Mouse (Mus musculus): ENCODE measurements around the gene Zswim4. TPM values are rescaled to one million over a fixed set of nuclear protein-coding genes. Genes with fewer than 3 reads are reported as not detected.

Zswim4 gene
- total and polyA plus RNA-seq, 2 experiments from 2014 or later: 11.8 to 37.7 TPM

DNA sequence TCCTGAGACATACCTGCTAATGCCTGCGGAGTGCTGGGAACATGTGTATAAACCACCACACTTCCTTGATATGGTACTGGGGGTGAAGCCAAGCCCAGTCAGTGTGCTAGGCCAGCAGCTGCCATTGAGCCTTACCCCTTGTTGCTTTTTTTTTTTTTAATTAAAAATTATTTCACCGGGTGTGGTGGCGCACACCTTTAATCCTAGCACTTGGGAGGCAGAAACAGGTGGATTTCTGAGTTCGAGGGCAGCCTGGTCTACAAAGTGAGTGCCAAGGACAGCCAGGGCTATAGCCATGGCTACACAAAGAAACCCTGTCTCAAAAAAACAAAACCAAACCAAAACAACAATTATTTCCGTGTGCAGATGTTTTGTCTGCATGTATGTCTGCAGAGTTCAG lies 31.8 kb downstream of the Zswim4 start:
- H3K9me3 ChIP-seq (ENCODE audit: low read length): no peaks in the 10 kb centered on the region
- no peaks in the 10 kb centered on the region for H3K36me3 ChIP-seq (ENCODE audit: insufficient read depth, low read length)
- no peak for ATAC-seq (ENCODE audit: low FRiP score)
- WGBS: 90% methylated on average over 5 of the region's 5 CpGs
- no peaks in the 10 kb centered on the region for H3K27me3 ChIP-seq (ENCODE audit: insufficient read depth, low read length)
- no peak overlapping the region for H3K9ac ChIP-seq (replicated peaks; ENCODE audit: low read length, poor library complexity, severe bottlenecking)
- no peak for DNase-seq (ENCODE audit: low spot score)
- H3K4me2 ChIP-seq (ENCODE audit: low read depth, low read length, poor library complexity, severe bottlenecking): no peak overlapping the region
- no peak overlapping the region for H3K27ac ChIP-seq (ENCODE audit: low read depth, low read length)
- H3K4me1 ChIP-seq (ENCODE audit: insufficient read depth, low read length): peaks cover 3% of the 10 kb centered on the region; the same call in 1 of the 2 replicates
- no peak overlapping the region for H3K4me3 ChIP-seq (ENCODE audit: low read depth, low read length)
- TF ChIP-seq CTCF (IDR thresholded peaks at IDR 0.05): no peak

DNA sequence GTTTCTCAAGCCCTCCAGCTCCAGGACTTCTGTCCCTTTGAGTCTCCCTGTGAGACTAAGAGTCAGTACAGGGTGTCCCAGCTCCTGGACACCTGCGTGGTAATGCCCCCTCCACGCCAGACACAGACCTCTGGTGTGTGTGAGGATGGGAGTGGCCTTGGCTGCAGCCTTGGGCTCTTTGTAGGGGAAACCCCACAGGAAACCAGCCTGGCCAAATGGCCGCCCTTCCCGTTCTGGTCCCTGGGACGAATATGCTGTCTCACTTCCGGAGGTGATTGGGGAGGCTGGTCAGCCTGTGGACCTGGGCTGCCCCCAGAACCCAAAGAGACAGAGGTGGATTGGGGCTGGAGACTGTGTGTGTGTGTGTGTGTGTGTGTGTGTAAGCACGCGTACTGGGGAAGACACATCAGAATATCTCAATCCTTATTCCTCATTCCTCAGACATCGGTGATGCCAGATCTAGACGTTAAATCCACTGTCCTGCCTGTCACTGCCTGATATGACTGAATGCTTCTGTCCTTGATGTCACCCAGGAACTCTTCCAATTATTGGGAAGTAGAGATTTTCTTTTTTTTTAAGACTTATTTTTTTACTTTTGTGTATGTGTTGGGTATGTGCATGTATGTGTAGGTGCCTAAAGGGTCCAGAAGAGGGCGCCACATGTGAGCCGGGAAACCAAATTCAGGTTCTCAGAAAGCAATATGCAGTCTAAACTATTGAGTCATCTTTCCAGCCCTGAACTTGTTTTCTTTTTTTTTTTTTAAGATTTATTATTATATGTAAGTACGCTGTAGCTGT lies 32.7 kb downstream of the Zswim4 start:
- no peaks in the 10 kb centered on the region for H3K9me3 ChIP-seq (ENCODE audit: low read length)
- TF ChIP-seq CTCF (IDR thresholded peaks at IDR 0.05): peak; percentile 60
- no peaks in the 10 kb centered on the region for H3K36me3 ChIP-seq (ENCODE audit: insufficient read depth, low read length)
- peak overlapping the region; percentile 65 for H3K27ac ChIP-seq (ENCODE audit: low read depth, low read length)
- peaks cover 3% of the 10 kb centered on the region; the same call in 1 of the 2 replicates for H3K4me1 ChIP-seq (ENCODE audit: insufficient read depth, low read length)
- no peaks in the 10 kb centered on the region for H3K27me3 ChIP-seq (ENCODE audit: insufficient read depth, low read length)
- peak overlapping the region; percentile 33 for H3K4me3 ChIP-seq (ENCODE audit: low read depth, low read length)
- ATAC-seq (ENCODE audit: low FRiP score) (0 out of 2 replicates have a peak, but pooled peaks have one; percentile 3), DNase-seq (ENCODE audit: low spot score) (no peak)
- peak overlapping the region; percentile 24; the same call in 1 of the 2 replicates for H3K9ac ChIP-seq (replicated peaks; ENCODE audit: low read length, poor library complexity, severe bottlenecking)
- H3K4me2 ChIP-seq (ENCODE audit: low read depth, low read length, poor library complexity, severe bottlenecking): peak overlapping the region; percentile 56
- WGBS: 58% methylated on average over 13 of the region's 13 CpGs

GRCm38 (mm10) chr8:84202938-84203917 lies 33.6 kb downstream of the Zswim4 start:
- TF ChIP-seq CTCF (IDR thresholded peaks at IDR 0.05): no peak
- H3K4me1 ChIP-seq (ENCODE audit: insufficient read depth, low read length): peaks cover 5% of the 10 kb centered on the region
- H3K4me3 ChIP-seq (ENCODE audit: low read depth, low read length): peak overlapping the region; percentile 33
- H3K9ac ChIP-seq (replicated peaks; ENCODE audit: low read length, poor library complexity, severe bottlenecking): peak overlapping the region; percentile 52; the same call in 1 of the 2 replicates
- peak overlapping the region; percentile 56 for H3K4me2 ChIP-seq (ENCODE audit: low read depth, low read length, poor library complexity, severe bottlenecking)
- DNase-seq (ENCODE audit: low spot score) (peak; percentile 59), ATAC-seq (ENCODE audit: low FRiP score) (0 out of 2 replicates have a peak, but pooled peaks have one; percentile 11)
- 12% methylated on average over 33 of the region's 34 CpGs for WGBS
- H3K27ac ChIP-seq (ENCODE audit: low read depth, low read length): peak overlapping the region; percentile 65
- H3K36me3 ChIP-seq (ENCODE audit: insufficient read depth, low read length): no peaks in the 10 kb centered on the region
- no peaks in the 10 kb centered on the region for H3K9me3 ChIP-seq (ENCODE audit: low read length)
- H3K27me3 ChIP-seq (ENCODE audit: insufficient read depth, low read length): no peaks in the 10 kb centered on the region

DNA sequence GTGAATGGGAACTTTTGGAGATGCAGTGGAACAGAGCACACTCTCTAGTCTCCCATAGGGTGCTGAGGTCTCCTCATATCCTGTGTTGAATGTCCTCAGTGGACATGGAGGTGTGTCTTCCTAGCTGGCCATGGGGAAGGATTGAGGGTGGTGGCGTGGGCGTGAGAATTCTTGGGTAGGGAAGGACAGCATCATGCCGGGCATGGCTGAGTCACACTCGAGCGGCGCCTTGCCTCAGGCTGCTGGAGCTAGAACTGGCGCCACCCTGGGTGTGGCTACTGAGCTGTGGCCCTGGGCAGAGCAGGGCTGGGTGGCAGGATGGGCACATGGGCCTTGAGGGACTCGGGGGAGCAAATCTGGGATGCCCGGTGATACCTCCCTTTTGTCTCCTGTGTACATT lies 34.4 kb downstream of the Zswim4 start:
- no peak for ATAC-seq (ENCODE audit: low FRiP score)
- TF ChIP-seq CTCF (IDR thresholded peaks at IDR 0.05): no peak
- Histone ChIP-seq H3K4me2 (ENCODE audit: low read depth, low read length, poor library complexity, severe bottlenecking) (peak overlapping the region; percentile 56; the same call in 1 of the 2 replicates), H3K9me3 (ENCODE audit: low read length) (no peaks in the 10 kb centered on the region), H3K4me1 (ENCODE audit: insufficient read depth, low read length) (peaks cover 10% of the 10 kb centered on the region), H3K27me3 (ENCODE audit: insufficient read depth, low read length) (no peaks in the 10 kb centered on the region), H3K36me3 (ENCODE audit: insufficient read depth, low read length) (no peaks in the 10 kb centered on the region), H3K27ac (ENCODE audit: low read depth, low read length) (no peak overlapping the region), H3K4me3 (ENCODE audit: low read depth, low read length) (no peak overlapping the region), H3K9ac (replicated peaks; ENCODE audit: low read length, poor library complexity, severe bottlenecking) (no peak overlapping the region)
- DNase-seq (ENCODE audit: low spot score): no peak
- WGBS: 87% methylated on average over 9 of the region's 9 CpGs

- Histone ChIP-seq H3K27me3 (ENCODE audit: insufficient read depth, low read length) (no peaks in the 10 kb centered on the region), H3K9me3 (ENCODE audit: low read length) (no peaks in the 10 kb centered on the region), H3K9ac (replicated peaks; ENCODE audit: low read length, poor library complexity, severe bottlenecking) (0 out of 2 replicates have a peak overlapping the region, but pooled peaks have one; percentile 59), H3K4me1 (ENCODE audit: insufficient read depth, low read length) (peaks cover 10% of the 10 kb centered on the region), H3K4me3 (ENCODE audit: low read depth, low read length) (peak overlapping the region; percentile 38), H3K27ac (ENCODE audit: low read depth, low read length) (peak overlapping the region; percentile 65; the same call in 1 of the 2 replicates), H3K36me3 (ENCODE audit: insufficient read depth, low read length) (no peaks in the 10 kb centered on the region), H3K4me2 (ENCODE audit: low read depth, low read length, poor library complexity, severe bottlenecking) (peak overlapping the region; percentile 85)
- DNase-seq (ENCODE audit: low spot score) (peak; percentile 27), ATAC-seq (ENCODE audit: low FRiP score) (no peak)
- TF ChIP-seq CTCF (IDR thresholded peaks at IDR 0.05): no peak
- 68% methylated on average over 15 of the region's 15 CpGs for WGBS
Observed at GRCm38 (mm10) chr8:84201545-84202245, 35.2 kb downstream of the Zswim4 start.

Data from midbrain, postnatal 0 days (tissue).